Mouse (Mus musculus) spleen, embryonic (tissue): ENCODE data around the gene Zfp36l2.

ENCODE experiments used
- CTCF ChIA-PET: fragments of 350-600 bp; sonication (Branson Sonifier 250); formaldehyde crosslinking; loops from one replicate; lab custom pipeline; 2022; lab: Charles Lee

Zfp36l2 gene

DNA sequence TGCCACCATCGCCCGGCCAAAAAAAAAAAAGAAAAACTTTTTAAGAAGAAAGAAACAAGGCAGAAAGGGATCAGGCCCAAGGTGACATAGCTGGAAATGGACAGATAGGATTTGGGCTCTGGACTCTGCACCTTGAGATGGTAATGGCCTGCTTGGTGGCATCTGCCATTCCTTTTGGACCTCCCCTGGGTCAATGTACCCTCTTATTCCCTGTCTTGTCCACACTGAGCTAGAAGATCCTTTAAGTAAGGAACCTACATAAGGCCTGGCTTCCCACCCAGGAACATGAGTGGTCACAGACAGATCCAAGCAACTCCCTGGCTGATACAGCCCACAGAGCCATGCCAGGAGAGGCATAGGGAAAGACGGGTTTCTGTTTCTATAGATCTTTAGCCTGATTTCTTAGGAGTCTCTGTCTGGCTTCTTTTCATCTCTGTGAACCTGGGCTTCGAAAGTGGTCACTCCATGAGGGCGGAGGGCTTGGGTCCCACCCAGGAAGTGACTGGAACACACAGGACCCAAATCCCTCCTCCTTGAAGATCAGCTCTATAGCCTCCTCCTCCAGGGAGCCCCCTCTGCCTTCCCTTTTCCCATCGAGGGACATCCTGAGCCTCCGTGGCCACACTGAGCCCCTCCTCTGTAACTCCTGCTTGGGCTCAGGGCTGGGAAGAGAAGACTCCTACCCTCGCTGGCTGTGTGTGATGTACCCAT lies 32.1 kb downstream of the Zfp36l2 start:
- CTCF ChIA-PET: interaction anchor here (0.6 kb wide), 1 partner anchor 251 kb away, joined by 5 read pairs; no protein-coding TSS in a partner anchor

DNA sequence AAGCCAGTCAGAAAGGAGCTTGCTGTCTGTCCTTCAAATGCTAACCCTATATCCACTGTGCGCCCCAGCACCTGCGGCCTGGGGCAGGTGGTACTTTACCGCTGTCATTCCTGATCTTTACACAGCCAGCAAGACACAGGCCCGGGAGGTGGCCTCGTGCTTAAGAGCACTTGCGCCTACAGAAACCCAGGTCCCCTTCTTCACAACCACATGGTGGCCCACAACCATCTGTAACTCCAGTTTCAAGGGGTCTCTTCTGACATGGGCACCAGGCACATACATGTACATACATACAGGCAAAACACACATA lies 32.8 kb downstream of the Zfp36l2 start:
- CTCF ChIA-PET: interaction anchor here (0.6 to 0.7 kb wide), 2 partner anchors 25 to 250 kb away, joined by 4 to 5 read pairs; no protein-coding TSS in a partner anchor

DNA sequence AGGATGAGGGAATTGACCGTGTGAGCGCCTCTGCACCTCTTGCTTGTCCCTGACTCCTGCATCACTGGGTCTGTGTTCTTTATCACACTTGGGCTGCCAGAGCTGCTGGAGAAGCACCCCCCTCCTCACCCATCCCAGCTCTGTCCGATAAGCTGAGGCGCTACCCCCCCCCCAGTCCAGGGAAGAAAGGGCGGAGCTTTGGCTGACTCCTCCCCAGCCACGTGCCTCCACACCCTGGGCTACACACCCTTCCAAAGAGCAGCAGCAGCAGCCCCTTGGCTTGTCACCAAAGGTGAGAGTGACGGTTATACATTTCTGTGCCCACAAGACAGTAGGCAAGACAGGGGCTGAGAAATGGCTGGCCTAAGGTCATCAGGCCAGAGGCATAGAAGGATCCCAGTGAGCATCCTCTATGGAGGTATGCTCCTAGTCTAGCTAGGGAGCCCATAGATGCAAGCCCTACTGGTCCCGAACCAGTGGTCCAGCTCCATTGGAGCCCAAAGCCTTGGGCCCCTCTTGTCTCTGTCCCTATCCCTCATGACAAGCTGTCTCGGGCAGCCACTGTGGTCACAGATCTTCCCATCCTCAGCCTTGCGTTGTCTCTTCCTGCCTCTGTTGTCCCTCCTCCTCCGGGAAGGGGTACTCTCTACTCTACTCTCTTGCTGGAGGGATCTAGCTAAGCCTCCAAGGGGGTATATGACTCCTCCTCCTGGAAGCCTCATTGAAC lies 33.3 kb downstream of the Zfp36l2 start:
- CTCF ChIA-PET: interaction anchor here (0.5 to 0.7 kb wide), 2 partner anchors 25 to 147 kb away, joined by 3 to 4 read pairs; no protein-coding TSS in a partner anchor

DNA sequence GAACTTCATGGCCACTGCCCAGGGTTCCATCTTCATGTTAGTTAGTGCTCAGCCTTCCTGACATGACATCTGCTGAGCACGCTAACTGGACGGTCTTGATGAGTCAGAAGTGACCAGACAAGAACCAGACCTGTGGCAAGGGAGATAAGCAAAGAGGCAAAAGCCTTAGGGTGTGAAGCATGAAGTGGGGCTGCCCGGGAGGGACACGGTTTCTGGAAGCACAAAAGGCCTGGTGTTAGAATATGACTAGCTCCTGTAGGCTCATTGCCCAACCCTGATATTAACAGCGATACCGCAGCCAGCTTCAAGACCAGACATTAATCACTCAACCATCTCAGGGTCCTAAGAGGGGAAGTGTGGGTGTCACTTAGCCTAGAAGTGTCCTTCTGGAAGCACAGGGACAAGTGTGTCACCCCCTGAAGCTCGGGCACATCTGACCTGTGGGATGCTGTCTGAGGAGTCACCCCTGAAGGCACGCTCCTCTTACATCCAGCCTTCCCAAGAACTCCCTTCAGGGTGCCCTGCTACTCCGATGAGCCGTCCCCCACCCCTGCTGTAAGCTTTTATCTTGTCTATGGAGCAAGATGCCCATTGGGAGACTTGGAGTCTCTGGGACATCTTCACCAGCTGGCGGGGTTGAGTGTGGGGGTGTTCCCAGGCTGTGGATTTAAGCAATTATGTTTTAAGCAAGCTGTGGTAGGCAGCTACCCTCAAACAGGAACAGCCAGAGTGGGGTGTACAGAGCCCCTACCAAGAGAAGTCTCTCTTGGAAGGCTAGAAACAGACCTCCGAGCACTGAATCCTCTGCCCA lies 34.6 kb downstream of the Zfp36l2 start:
- CTCF ChIA-PET: interaction anchor here (0.5 kb wide), 1 partner anchor 20 kb away, joined by 7 read pairs; no protein-coding TSS in a partner anchor

DNA sequence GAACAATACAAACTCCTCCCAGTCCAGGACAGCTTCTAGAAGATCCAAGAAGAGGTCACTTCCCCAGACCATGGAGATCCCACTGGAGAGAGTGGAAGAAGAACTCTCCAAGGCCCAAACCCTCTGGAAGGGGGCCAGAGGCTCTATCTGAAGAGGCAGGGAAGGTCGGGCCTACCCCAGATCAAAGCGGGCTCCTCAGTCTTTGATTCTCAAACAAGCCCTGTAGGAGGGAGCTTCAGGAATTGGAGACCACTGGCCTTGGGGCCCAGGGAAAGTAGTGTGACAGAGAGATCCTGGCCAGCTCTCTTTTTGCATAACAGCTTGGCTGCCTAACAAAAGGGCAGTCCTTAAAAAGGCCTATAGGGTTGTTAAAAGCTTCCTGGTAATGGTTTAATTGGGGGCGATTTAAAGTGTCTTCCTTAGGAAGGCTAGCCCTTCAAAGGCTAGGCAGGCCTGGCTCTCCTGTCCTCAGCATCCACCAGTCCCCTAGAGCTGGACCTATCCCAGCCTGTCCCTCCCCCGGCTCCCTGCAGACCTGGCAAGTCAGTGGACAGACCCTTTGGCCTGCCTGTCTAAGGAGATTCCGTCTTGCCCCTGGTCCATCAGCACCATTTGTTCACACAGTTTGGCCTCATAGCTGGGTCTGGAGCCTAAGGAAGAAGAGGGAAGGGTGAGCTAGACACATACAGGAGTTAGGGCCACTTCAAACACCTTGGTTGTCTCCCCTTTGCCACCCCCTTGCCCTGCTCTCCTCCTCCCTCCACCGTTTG lies 35.4 kb downstream of the Zfp36l2 start:
- CTCF ChIA-PET: interaction anchor here (0.7 kb wide), 1 partner anchor 173 kb away, joined by 3 read pairs; no protein-coding TSS in a partner anchor

DNA sequence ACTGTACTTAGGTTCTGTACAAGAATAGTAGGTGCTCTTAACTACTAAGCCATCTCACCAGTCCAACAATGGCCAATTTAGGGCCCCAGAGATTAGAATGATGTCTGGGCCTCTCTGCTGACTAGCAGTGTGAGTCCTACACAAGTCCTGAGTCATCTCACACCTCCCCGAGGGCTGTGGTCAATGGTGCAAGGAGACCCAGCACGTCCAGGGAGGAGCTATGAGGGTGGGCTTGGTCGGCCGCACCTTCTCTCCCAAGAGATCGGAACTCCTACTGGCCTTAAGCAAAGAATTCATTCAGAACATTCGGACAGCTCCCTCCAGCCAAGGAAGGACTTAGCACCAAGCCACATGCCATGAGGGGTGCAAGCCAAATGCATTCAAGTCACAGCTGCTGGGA lies 36.4 kb downstream of the Zfp36l2 start:
- CTCF ChIA-PET: interaction anchor here (1.1 kb wide), 1 partner anchor 15 kb away, joined by 5 read pairs; no protein-coding TSS in a partner anchor

DNA sequence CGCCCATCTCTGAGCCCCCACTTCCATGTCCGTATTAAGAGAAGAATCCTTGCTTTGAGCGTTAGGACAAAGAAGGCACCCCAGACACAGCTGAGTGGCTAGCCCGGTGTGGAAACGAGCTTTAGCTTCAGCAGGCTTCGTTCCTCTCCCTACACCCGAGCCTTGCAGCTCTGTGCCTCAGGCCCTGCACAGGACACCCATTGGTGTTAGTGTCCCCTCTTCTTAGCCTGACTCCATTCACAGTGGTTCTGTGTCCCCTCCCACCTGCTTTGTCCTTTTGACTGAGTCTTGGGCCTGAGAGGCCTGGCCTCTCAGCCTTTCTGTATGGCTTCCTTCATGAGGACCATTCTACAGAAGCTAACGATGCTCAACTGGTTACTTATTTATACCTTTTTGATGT lies 37.5 kb downstream of the Zfp36l2 start:
- CTCF ChIA-PET: interaction anchor here (0.6 to 1.1 kb wide), 2 partner anchors 13 to 14 kb away, joined by 4 to 5 read pairs; no protein-coding TSS in a partner anchor

DNA sequence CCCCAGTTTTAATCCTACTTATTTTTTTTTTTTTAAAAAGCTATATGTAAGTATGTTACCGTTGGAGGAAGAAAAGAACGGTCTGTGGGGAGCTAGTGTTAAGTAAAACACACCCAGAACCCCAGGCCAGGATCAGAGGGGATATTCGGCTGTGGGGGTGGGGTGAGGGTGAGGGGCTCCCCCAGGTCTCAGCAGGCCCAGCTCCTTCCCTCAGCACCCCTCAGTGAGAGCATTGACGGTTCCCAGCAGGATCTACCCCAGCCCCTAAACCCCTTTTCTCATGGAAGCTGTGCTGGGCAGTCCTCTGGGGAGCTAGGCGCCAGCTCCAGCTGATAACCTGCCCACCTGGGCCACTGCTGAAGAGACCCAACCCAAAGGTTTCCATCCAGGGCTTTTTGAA lies 38.2 kb downstream of the Zfp36l2 start:
- CTCF ChIA-PET: interaction anchor here (0.6 to 0.7 kb wide), 4 partner anchors 33 to 205 kb away, joined by 3 to 4 read pairs (median 3); no protein-coding TSS in a partner anchor

DNA sequence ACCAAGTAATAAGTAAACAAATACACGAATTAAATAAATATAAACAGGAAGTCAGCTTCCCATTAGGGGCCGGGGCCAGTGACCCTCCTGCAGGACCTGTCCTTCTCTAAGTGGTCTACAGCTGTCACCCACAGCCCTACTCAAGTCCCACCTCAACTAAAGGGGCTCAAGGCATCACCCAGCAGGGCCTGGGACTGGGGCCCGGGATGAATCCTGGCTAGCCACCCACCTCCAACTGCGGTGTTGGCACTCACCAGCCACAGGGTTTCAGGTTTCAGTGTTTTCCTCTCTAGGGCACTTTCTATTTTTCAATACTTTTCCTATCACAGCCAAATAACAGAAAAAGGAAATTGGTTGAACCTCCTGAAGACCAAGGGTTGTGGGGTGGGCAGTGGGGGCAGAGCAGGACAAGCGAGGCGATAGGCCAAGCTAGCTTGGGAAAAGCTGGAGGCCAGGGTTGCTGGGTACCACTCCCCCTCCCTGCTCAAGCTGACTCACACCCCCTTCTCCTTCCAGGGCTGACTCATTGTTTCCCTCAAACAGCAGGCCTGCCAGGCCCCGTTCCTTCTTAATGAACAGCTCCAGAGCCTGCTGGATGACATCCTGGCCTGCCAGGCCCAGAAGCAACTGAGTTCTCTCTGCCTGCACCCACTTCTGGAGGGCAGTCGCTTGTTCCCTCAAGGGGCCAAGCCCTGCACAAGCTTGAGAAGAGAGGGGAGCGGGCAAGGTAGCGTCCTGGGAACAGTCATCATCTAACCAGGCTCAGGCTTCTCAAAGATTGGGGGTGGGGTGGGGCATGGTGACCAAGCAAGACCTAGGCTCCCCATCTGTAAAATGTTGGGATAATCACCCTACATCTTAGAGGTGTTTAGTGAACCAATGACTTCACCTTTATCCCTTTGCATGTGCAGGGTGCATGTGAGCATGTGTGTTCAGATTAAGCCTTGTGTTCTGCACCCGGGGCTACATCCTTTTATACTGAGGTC lies 39.0 kb downstream of the Zfp36l2 start:
- CTCF ChIA-PET: interaction anchor here (0.6 kb wide), 2 partner anchors 114 to 206 kb away, joined by 3 read pairs; no protein-coding TSS in a partner anchor

GRCm38 (mm10) chr17:84147183-84148108 lies 40.3 kb downstream of the Zfp36l2 start:
- CTCF ChIA-PET: interaction anchor here (1.0 to 1.8 kb wide), 2 partner anchors 18 to 128 kb away, joined by 6 read pairs; no protein-coding TSS in a partner anchor

GRCm38 (mm10) chr17:84146458-84147182 lies 41.1 kb downstream of the Zfp36l2 start:
- CTCF ChIA-PET: interaction anchor here (0.8 to 1.8 kb wide), 5 partner anchors 16 to 127 kb away, joined by 3 to 13 read pairs (median 6); no protein-coding TSS in a partner anchor

DNA sequence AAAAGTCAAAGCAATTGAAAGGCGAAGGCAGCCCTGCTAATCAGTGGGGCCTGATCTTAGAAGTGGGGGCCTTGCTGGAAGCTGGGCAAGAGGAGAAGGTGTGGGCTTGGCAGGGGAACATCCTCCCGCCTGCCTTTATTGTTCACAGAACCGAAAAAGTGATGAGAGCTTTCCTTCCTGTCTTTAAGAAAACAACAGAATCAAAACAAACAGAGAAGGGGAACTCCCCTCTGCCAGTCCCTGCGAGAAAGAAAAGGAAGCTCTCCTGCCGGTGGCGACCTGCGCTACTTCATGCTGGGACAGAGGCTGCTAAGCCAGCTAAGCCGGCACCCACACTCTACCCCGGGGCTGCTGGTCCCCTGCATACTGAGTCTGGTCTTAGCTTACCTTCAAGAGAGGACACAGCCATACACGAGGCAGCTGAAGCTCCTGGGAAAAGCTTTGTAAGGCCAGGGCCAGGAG lies 41.9 kb downstream of the Zfp36l2 start:
- CTCF ChIA-PET: interaction anchor here (0.6 to 1.2 kb wide), 5 partner anchors 17 to 36 kb away, joined by 3 to 13 read pairs (median 3); no protein-coding TSS in a partner anchor

DNA sequence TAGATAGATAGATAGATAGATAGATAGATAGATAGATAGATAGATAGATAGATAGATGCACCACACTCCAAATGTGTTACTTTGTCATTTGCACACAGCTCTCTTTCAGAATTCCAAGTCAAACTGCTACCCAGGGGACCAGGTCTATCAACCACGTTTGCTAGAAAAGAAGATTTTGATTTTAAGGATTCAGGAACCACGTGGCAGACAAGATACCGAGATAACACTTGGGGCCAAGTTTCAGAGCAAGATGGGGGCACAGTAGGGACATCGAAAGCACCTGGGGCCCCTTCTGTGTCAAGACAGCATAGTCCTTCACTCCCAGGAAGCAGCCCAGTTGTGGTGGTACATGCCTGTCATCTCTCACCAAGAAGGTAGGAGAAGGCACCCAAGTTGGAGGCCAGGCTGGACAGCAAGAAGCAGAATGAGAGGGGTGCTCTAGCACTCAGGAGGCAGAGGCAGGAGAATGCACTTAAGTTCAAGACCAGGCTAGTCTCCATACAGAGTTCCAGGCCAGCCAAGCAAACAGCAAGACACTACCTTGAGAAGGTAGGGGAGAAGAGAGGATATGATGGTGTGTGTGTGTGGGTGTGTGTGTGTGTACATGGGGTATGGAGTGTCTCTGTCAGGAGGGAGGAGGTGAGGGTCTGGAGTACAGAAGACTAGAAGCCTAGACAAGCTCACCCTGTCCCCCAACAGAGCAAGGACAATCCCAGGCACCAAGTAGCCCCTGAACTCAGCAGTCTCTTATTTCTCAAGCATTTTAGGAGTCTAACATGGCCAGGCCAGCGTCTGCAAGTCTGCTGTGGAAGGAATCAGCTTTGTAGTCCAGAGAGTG lies 42.8 kb downstream of the Zfp36l2 start:
- CTCF ChIA-PET: interaction anchor here (0.6 to 1.2 kb wide), 3 partner anchors 18 to 37 kb away, joined by 3 to 4 read pairs (median 3); no protein-coding TSS in a partner anchor

- CTCF ChIA-PET: interaction anchor here (1.1 kb wide), 1 partner anchor 31 kb away, joined by 3 read pairs; no protein-coding TSS in a partner anchor
Observed at GRCm38 (mm10) chr17:84144130-84144529, 43.6 kb downstream of the Zfp36l2 start.

GRCm38 (mm10) chr17:84143219-84143844 lies 44.4 kb downstream of the Zfp36l2 start:
- CTCF ChIA-PET: interaction anchor here (1.1 kb wide), 1 partner anchor 30 kb away, joined by 3 read pairs; no protein-coding TSS in a partner anchor
